Mouse (Mus musculus) thymus, adult 18-20 months (tissue): ENCODE measurements around the gene Lhfpl2.

Experiments
- DNase-seq, 2 experiments: peaks; one replicate each; pipeline ENCODE4 v3.0.0; 2022; ENCODE audit warnings: mixed read lengths in 2 of 2

The Lhfpl2 gene

DNA sequence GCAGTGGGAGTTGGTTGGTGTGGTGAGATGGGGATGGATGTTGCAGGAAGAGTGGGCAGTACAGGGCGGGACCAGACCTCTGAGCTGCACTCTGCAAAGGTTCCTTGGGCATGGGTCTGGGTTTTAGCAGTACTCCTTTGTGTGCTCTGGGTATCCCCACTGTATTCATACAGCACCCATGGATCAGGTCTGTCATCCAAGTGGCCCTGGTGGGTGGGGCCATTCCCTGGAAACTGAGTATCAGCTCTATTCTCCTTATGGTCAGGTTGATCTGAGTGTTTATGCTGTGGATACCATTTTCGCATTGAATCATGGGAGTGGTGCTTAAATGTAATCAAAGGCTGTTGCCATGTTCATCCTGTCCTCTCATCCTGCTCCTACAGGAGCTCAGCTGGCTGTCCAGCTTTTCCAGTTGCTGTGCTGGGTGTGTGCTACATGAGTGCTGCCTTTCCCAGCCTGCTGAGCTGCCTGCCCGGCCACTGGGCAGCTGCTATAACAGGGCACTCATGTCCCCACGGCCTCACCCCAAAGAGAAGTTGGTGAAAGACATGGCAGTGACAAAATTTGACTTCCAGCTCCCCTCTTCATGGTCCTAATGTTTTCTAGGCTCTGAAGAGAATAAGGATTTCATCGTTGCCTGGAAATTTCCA, 9.2 kb downstream of the Lhfpl2 start:
- no peak for DNase-seq

- no peak for DNase-seq
Observed at GRCm38 (mm10) chr13:94068308-94068707, 10.7 kb downstream of the Lhfpl2 start.

DNA sequence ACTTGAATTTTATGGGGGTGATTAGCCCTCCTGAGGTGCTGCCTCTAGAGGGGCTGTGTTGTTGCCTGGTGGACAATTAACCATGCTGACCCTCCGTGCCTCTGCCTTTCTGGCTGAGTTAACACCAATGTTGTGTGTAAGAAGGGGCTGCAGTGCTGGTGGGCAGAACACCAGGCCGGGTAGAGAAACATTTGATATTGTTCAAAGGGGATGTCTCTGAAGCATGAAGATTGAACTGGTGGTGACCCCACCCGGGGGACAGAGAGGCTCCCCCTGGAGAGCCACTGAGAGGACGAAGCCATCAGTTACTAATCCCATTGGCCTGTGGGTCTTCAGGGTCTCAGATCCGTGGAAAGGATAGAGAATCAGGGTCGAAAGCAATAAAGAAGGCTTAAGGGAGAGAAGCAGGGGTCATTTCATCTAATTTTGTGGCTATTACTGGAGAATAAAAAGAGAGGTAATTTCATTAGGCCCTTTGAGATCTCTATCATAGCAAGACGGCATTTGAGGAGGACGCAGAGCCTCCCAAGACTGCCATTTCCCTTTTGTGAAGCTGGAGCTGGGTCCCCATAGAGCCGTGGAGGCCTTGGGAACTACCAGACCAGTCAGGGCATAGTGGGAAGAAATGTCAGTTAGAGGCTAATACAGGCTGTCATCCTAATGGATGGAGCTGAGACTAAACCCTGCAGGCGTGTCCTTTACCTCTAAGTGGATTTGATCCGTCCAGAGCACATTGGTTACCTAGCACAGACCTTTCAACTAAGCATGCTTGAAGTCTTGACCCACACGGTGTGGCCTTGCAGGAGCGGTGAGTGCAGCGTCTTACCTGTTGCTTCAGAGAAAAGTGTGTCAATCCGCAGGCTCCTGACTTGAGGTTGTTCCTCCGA, 12.1 kb downstream of the Lhfpl2 start:
- DNase-seq = no peak

- DNase-seq = no peak
Observed at GRCm38 (mm10) chr13:94070308-94070619, 12.7 kb downstream of the Lhfpl2 start.

DNA sequence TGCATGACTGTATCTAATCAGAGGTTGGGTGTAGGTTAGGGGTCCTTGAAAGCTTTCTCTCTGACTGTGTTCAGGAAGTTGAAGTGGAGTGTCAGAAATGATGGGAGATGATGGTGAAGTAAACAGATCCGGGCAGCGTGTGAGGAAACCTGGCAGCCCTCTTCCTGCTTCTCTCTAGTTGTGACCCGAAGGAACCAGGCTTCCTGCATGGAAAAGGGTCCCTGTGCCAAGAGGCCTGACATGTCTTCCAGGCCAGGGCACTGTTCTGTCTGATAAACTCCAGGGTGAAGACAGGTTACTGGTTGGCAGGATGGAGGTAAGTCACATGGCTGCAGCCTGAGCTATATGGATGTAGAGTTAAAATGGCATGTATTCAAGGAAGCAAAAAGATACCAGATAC, 13.3 kb downstream of the Lhfpl2 start:
- DNase-seq = no peak

GRCm38 (mm10) chr13:94073046-94073715, 15.6 kb downstream of the Lhfpl2 start:
- no peak for DNase-seq

GRCm38 (mm10) chr13:94073716-94074115, 16.1 kb downstream of the Lhfpl2 start:
- DNase-seq = no peak

DNA sequence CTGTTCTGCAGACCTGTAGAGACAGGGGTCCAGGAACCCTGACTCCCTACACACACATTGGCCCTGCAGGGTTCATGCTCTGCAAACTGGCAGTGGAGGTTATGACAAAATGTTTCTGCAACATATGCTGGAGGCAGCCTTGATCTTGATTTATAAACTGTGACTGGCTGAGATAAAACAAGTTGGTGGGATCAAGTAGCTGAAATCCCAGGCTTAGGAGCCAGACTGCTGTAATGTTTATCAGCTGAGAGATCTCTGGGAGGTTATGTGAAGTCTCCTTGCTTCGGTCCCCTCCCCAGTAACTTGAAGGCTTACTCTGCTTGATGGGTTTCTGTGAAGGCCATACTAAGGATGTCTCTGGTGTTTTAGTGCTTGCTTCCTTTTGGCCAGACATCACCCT, 17.6 kb downstream of the Lhfpl2 start:
- no peak for DNase-seq

DNA sequence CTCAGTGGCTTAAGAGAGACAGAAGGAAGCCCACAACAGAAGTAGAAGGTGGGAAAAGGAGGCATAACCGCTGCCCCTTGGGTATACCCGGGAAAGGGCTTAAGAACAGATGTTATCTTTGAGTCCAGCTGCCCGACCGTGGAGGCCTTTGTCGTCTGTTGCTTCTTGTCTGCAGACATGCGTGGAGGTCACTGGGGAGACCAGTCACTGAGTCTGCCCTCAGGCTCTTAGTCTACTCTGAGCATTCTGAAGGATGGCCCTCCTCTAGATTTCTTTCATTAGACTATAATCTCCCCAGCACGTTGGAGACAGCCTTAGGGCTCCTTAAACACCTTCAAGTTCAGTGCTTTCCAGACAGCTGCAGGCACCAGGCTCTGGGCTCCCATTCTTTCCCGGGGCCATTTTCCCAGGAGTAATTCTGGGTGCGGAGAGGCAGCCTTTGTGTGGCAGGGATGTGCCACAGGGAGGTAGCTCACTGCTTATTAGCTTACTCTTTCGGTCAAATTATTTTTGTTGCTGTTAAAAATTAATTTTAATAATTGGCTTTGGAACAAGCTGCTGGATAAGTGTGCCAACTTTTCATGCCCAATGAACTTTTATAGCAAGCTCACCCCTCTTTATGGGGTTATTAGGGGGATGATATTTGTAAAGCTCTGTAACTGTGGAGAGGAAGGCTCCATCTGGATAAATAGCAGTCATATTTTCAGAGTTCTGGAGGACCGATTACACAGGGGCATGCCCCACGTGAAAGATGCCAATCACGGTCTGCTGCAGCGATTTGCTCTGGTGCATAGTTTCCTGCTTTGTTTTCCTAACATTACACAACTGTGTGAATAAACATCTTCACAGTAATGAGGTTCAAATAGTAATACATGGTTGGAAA, 19.8 kb downstream of the Lhfpl2 start:
- no peak for DNase-seq

- no peak for DNase-seq
Observed at GRCm38 (mm10) chr13:94083196-94083595, 25.6 kb downstream of the Lhfpl2 start.

- no peak for DNase-seq
Observed at GRCm38 (mm10) chr13:94084220-94085126, 26.9 kb downstream of the Lhfpl2 start.

DNA sequence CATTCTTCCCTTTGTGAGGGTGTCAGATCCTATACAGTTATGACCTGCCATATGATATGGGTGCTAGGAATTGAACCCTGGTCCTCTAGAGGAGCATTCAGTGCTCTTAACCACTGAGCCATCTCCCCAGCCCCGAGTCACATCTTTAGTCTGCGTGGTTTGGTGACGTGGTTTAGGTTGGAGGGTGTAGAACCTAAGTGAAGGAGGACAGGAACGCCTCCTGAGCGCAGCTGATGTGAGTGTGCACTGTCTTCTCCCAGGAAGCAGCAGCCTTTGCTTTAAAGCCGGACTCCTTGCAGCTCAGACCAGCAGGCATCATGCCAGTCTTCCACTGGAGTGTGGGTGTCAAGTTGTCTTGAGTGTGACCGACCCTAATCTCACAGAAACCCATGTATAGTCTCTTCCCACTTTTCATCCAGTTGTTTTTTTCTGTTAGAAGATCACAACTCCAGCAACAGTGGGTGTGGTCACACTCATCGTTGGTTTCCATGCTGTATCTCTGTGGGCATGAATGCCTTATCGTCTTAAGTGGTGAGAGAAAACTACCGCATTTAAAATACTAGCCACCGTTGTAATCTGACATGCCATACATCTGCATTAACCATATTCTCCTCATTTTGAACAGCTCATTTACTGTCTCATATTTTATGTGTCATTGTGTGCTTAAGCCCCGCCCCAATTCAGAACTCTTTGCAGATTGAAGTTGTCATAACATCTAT, 28.7 kb downstream of the Lhfpl2 start:
- no peak for DNase-seq

GRCm38 (mm10) chr13:94087061-94087460, 29.5 kb downstream of the Lhfpl2 start:
- DNase-seq = no peak

DNA sequence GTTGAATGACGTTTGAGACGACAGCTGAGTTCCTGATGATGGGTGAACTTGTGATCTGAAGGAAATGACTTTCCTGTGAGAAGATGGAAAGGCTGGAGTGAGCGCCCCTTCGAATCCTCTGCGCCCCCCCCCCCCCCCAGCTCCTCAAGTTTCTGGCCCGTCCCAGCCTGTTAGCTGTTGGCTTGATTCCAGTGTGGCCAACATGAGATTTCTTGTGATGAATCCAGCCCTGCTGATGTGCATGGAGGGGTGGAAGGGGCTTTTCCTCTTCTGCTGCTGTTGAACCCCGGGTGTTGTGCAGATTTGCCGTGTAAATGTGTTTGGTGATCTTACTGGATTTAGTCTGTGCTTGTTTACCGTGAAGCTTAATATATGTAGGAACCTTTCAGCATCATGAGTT, 31.2 kb downstream of the Lhfpl2 start:
- no peak for DNase-seq

DNA sequence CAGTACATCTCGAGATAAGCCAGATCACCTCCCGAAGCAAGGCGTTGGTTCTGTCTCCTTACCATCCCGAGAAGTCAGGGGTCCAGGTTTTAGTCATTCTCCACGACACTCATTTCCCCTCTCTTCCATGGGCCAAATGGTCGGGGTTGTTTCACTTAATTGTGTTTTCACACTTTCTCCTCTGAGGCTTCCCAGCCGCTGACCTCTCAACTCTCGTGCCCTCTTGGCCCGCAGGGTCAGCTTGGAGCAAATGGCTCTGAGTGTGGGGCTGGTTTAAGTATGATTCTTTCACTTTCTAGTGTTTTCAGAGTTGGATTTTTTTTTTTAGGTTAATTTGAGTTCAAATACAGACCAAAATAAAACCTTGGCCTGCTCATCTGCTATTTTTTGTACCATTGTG, 31.7 kb downstream of the Lhfpl2 start:
- no peak for DNase-seq

- DNase-seq = no peak
Observed at GRCm38 (mm10) chr13:94091366-94091765, 33.8 kb downstream of the Lhfpl2 start.

DNA sequence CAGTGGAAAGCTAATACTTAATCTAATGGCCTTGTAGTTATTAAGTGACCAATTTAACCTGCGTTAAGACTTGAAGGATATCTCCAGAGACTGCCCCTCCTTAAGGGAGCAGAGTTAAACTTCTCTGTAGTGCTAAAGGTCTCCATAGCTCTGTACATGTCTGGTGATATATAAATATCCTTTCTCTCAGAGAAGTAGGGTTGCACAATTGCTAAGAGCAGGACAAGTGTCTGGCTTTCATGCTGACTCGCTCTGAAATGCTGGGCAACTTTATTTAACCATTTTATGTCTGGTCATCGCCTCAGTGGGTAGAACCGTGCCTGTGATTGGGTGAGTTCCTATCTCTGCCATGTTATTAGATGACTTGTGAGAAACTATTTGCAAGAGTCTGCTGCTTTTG, 36.6 kb downstream of the Lhfpl2 start:
- DNase-seq = no peak

- DNase-seq = no peak
Observed at GRCm38 (mm10) chr13:94094625-94095024, 37.0 kb downstream of the Lhfpl2 start.

DNA sequence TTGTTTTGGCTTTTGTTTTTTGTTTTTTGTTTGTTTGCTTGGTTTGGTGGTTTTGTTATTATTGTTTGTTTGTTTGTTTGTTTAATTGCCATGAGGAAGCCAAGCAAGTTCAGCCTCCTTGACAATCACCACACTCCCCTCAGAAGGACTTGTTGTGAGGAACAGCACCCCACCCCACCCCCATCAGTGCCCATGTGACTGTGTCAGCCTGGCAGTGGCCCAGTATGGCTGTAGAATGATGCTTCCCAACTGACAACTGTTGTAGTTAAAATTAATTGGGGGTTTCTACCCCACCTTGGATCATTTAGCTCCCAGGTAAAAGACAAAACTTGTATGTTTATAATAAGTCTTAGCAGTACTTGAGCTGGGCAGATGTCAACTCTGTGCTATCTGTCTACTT, 37.6 kb downstream of the Lhfpl2 start:
- DNase-seq = no peak

DNA sequence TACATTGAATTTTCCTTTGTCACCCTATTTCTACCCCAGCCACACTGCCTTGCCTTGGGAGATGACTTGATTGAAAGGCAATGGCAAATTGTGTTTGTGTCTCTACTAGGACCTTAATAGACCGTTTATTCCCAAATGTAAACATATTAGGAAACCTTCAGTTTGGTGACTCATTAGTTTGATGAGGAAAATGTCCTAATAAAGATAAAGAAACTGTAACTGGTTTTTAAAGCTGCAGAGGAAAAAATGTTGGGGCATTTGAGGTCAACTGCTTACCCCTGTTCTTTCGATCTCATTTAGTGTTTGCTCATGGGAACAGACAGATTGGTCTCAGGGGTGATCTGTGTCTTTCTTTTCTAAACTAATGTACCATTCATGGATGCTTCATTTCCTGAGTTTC, 40.1 kb downstream of the Lhfpl2 start:
- DNase-seq = no peak
